Mouse (Mus musculus) naive thymus-derived CD4-positive, alpha-beta T cell, adult 2 months (primary cell): ENCODE measurements around the gene Bhmt2.

Experiments
- DNase-seq: peaks from one replicate; pipeline ENCODE4 v3.0.0-alpha.2; 2011; ENCODE audit warnings: low read depth

Gene Bhmt2

GRCm38 (mm10) chr13:93674131-93674561, at the start of gene Bhmt2, which contains the start of gene Dmgdh:
Bhmt2 (minus strand) TSS chr13:93674302.
Dmgdh (plus strand) TSS chr13:93674433.
- DNase-seq, result no peak

- no peak for DNase-seq
Measured at GRCm38 (mm10) chr13:93723455-93723854, 49.4 kb upstream of the Bhmt2 start.

- DNase-seq, result no peak
Measured at GRCm38 (mm10) chr13:93721916-93722315, 47.8 kb upstream of the Bhmt2 start.

GRCm38 (mm10) chr13:93718948-93719347, 44.8 kb upstream of the Bhmt2 start:
- DNase-seq, result peak; percentile 65

- no peak for DNase-seq
Measured at GRCm38 (mm10) chr13:93717113-93717512, 43.0 kb upstream of the Bhmt2 start.

- DNase-seq, result no peak
Measured at GRCm38 (mm10) chr13:93713826-93714225, 39.7 kb upstream of the Bhmt2 start.

- no peak for DNase-seq
Measured at GRCm38 (mm10) chr13:93712362-93712761, 38.3 kb upstream of the Bhmt2 start.

GRCm38 (mm10) chr13:93711226-93711625, 37.1 kb upstream of the Bhmt2 start:
- DNase-seq, result no peak

GRCm38 (mm10) chr13:93710325-93710724, 36.2 kb upstream of the Bhmt2 start:
- no peak for DNase-seq

GRCm38 (mm10) chr13:93707271-93707670, 33.2 kb upstream of the Bhmt2 start:
- no peak for DNase-seq

GRCm38 (mm10) chr13:93705697-93706096, 31.6 kb upstream of the Bhmt2 start:
- DNase-seq, result no peak

- no peak for DNase-seq
Measured at GRCm38 (mm10) chr13:93698866-93699265, 24.8 kb upstream of the Bhmt2 start.

- DNase-seq, result no peak
Measured at GRCm38 (mm10) chr13:93690821-93691220, 16.7 kb upstream of the Bhmt2 start.

GRCm38 (mm10) chr13:93689566-93689965, 15.5 kb upstream of the Bhmt2 start:
- DNase-seq, result no peak

GRCm38 (mm10) chr13:93687321-93687720, 13.2 kb upstream of the Bhmt2 start:
- DNase-seq, result no peak

GRCm38 (mm10) chr13:93685226-93685625, 11.1 kb upstream of the Bhmt2 start:
- DNase-seq, result no peak

- DNase-seq, result no peak
Measured at GRCm38 (mm10) chr13:93683336-93683735, 9.2 kb upstream of the Bhmt2 start.

GRCm38 (mm10) chr13:93676864-93677263, 2.8 kb upstream of the Bhmt2 start:
- DNase-seq, result no peak

GRCm38 (mm10) chr13:93673296-93673695, 806 bp downstream of the Bhmt2 start:
- DNase-seq, result no peak

GRCm38 (mm10) chr13:93672371-93672770, 1.7 kb downstream of the Bhmt2 start:
- no peak for DNase-seq

- DNase-seq, result no peak
Measured at GRCm38 (mm10) chr13:93667586-93667985, 6.5 kb downstream of the Bhmt2 start.

- no peak for DNase-seq
Measured at GRCm38 (mm10) chr13:93657941-93658340, 16.2 kb downstream of the Bhmt2 start.

- DNase-seq, result no peak
Measured at GRCm38 (mm10) chr13:93653382-93653781, 20.7 kb downstream of the Bhmt2 start.

GRCm38 (mm10) chr13:93648387-93649130, 25.5 kb downstream of the Bhmt2 start:
- DNase-seq, result no peak
